Mouse (Mus musculus) adrenal gland, postnatal 14 days (tissue): ENCODE results near the gene Gpm6a. TPM values are rescaled to one million over a fixed set of nuclear protein-coding genes. Genes with fewer than 3 reads are reported as not detected.
"Not testable (repeated sequence)": the region's sequence is repeated elsewhere in the genome, so short reads cannot be mapped to it uniquely, and the experiment has no call there.

Source experiments
- DNase-seq: peaks from one replicate; pipeline ENCODE4 v3.0.0; 2021; ENCODE audit warnings: mixed read lengths
- total RNA-seq: library from RNA; stranded (reverse); gene quantifications from 2 replicates; pipeline ENCODE4 v1.2.3, GENCODE M21; 2021

Gene Gpm6a
- total RNA-seq, 1 experiment from 2014 or later: 4.6 TPM

GRCm38 (mm10) chr8:55012228-55012627 lies 57.6 kb downstream of the Gpm6a start:
- no peak for DNase-seq

- no peak for DNase-seq
These were observed 62.4 kb downstream of the Gpm6a start for GRCm38 (mm10) chr8:55017071-55017470.

GRCm38 (mm10) chr8:55025851-55026660 lies 71.4 kb downstream of the Gpm6a start:
- DNase-seq: no peak

- DNase-seq: no peak
These were observed 72.0 kb downstream of the Gpm6a start for GRCm38 (mm10) chr8:55026661-55027000.

GRCm38 (mm10) chr8:55028371-55028770 lies 73.7 kb downstream of the Gpm6a start:
- DNase-seq: no peak

- DNase-seq: no peak
These were observed 76.5 kb downstream of the Gpm6a start for GRCm38 (mm10) chr8:55031099-55031498.

GRCm38 (mm10) chr8:55034309-55034708 lies 79.7 kb downstream of the Gpm6a start:
- DNase-seq: no peak

- no peak for DNase-seq
These were observed 80.8 kb downstream of the Gpm6a start for GRCm38 (mm10) chr8:55035416-55035815.

GRCm38 (mm10) chr8:55042955-55043354 lies 88.3 kb downstream of the Gpm6a start:
- no peak for DNase-seq

- no peak for DNase-seq
These were observed 93.8 kb downstream of the Gpm6a start for GRCm38 (mm10) chr8:55048396-55048795.

GRCm38 (mm10) chr8:55049979-55050378 lies 95.3 kb downstream of the Gpm6a start:
- no peak for DNase-seq

GRCm38 (mm10) chr8:55068811-55069210 lies 114.2 kb downstream of the Gpm6a start:
- not testable (repeated sequence) for DNase-seq

GRCm38 (mm10) chr8:55073481-55073880 lies 118.8 kb downstream of the Gpm6a start:
- no peak for DNase-seq

- DNase-seq: no peak
These were observed 147.6 kb downstream of the Gpm6a start for GRCm38 (mm10) chr8:55102195-55102594.

- no peak for DNase-seq
These were observed 148.4 kb downstream of the Gpm6a start for GRCm38 (mm10) chr8:55103065-55103464.

- DNase-seq: no peak
These were observed 149.3 kb downstream of the Gpm6a start for GRCm38 (mm10) chr8:55103891-55104481.

Other genes starting within 250 kb of the Gpm6a start
- gene Wdr17, start 67.7 kb upstream of the Gpm6a start, total RNA-seq: 0.64 TPM in 1 of 2 replicates, not detected in the other